Mouse (Mus musculus): ENCODE data around the gene Fastk.

Fastk gene

GRCm38 (mm10) chr5:24444746-24445427 lies at the start of gene Fastk:
TSS of gene Fastk (minus strand) at chr5:24445287.
- DNase-seq = peak; percentile 97 to 98

- DNase-seq = no peak
These were observed 47.6 kb upstream of the Fastk start for GRCm38 (mm10) chr5:24492546-24493285.

DNA sequence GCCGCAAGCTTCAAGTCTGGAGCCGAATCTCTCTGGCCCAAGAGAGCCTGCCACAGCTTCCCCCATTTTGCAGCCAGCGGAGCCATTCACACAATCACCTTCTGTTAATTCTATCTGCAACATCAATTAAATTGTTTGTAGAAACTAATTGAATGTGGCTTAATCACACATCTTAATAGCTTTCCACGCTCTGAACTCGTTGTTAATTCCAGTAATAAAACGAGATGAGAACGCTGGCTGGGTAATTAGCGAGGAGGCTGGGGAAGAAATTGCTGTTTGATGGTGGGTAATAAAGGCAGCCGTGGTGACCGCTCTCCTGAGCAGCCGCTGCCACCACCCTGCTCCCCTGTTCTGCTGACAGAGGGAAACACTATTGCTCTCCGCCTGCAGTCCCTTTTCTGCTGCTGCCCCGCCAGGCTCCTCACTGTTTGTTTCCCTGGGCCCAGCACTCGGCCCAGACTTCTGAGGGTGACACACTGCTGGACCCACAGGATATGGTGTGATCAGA lies 45.4 kb upstream of the Fastk start:
- no peak for DNase-seq

- no peak for DNase-seq
These were observed 41.7 kb upstream of the Fastk start for GRCm38 (mm10) chr5:24486738-24487137.

- DNase-seq = peak; percentile 94 to 95
These were observed 41.0 kb upstream of the Fastk start for GRCm38 (mm10) chr5:24486097-24486496.

GRCm38 (mm10) chr5:24484963-24485362 lies 39.9 kb upstream of the Fastk start:
- peak in 1 of 2 experiments; percentile 42 for DNase-seq

GRCm38 (mm10) chr5:24483326-24483725 lies 38.2 kb upstream of the Fastk start:
- peak; percentile 76 to 85 for DNase-seq

GRCm38 (mm10) chr5:24482247-24483079 lies 37.4 kb upstream of the Fastk start:
- peak; percentile 60 to 80 for DNase-seq

DNA sequence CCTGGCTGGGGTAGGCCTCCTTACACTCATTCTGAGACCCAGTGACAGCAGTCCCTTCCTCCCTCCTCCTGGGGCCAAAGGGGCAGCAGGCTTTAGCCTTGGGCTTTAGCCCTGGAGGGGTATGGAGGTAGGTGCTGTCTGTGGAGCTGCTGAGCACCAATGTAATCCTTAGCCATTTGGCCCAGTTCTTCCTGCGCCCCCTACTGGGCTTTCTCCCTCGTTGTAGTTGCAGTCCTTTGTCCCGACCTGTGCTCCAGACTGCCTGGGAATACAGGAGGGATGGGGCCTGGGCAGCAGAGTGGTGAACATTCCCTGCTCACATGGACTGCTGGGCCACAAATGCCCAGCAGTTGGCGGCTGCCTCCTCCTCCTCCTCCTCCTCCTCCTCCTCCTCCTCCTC lies 36.6 kb upstream of the Fastk start:
- DNase-seq = peak; percentile 86 to 91

- no peak for DNase-seq
These were observed 32.8 kb upstream of the Fastk start for GRCm38 (mm10) chr5:24477909-24478308.

DNA sequence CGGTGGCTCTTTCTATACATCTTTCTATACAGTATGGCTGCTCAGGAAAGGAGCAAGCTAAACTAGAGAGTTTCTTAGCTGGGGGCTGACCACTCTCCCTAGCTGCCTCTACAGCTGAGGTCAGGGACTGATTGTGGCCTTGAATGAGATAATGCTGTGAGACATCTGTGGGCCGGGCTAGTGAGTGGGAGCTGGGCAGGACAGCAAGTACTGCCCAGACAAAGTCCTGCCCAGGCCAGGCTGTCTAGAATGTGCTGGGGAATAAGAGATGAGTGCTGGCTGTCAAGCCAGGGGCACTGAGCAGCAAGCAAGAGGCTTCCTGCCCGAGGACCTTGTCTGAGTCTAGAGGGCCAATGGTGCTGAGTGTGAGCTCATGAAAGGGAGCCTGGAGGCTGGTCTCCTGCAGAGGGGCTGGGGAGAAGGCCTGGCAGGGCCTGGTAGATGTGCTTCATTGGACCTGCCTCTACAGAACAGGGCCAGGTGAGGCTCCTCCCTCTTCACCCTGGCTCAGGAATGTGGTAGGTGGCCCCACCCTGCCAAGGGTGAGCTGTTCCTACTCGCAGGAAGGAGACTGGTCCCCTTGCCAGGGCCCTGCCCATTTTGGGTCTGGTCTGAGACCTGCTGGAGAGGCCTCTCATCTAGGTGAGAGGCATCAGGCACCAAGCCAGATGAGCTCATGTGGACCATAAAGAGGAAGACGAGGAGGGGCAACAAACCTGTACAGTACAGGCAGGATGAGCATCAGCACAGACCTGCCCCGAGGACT lies 30.6 kb upstream of the Fastk start:
- peak; percentile 50 to 63 for DNase-seq

GRCm38 (mm10) chr5:24474723-24475261 lies 29.7 kb upstream of the Fastk start:
- peak; percentile 69 to 82 for DNase-seq

- DNase-seq = peak; percentile 47 to 69
These were observed 29.1 kb upstream of the Fastk start for GRCm38 (mm10) chr5:24474025-24474722.

- no peak for DNase-seq
These were observed 28.0 kb upstream of the Fastk start for GRCm38 (mm10) chr5:24472884-24473619.

- peak; percentile 87 to 90 for DNase-seq
These were observed 25.5 kb upstream of the Fastk start for GRCm38 (mm10) chr5:24470600-24470999.

DNA sequence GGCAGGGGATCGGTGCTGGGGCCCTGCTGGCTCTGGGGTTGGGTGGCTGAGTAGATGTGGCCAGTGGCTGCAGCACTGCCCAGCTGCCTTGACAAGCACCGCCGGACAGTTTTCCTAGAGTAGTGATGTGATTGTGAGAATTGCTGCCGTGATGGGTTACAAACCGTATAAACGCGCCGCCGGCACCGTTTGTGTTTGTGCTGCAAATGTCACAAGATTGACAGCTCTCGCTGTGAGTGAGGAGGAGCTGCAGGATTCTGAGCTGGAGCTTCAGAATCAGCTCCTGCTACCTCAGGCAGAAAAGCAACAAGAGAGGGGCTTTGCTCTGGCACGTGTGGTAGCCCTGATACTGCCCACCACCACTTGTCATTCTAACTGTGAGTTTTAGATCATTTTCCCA lies 21.7 kb upstream of the Fastk start:
- no peak for DNase-seq

DNA sequence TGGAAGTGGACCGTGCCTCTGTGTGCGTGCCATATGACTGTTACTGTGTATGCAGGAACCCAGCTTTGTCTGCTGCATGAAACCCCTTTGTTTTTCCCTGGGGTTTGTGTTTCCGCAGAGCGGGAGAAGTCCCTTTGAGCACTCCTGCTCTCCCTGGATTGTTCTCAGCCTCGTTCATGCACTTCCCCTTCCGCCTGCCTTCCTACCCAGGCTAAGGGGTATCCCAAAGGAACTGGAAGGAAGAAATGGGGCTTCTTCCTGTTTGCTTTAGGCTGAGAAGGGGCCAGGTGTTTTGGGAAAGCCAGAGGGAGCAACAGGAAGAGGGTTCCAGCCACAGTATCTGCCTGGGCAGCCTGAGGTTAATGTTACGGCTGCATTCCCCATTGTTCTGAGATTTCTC lies 10.5 kb upstream of the Fastk start:
- DNase-seq = no peak

- no peak for DNase-seq
These were observed 10.0 kb upstream of the Fastk start for GRCm38 (mm10) chr5:24455076-24455475.

- DNase-seq = no peak
These were observed 8.9 kb upstream of the Fastk start for GRCm38 (mm10) chr5:24453985-24454303.

DNA sequence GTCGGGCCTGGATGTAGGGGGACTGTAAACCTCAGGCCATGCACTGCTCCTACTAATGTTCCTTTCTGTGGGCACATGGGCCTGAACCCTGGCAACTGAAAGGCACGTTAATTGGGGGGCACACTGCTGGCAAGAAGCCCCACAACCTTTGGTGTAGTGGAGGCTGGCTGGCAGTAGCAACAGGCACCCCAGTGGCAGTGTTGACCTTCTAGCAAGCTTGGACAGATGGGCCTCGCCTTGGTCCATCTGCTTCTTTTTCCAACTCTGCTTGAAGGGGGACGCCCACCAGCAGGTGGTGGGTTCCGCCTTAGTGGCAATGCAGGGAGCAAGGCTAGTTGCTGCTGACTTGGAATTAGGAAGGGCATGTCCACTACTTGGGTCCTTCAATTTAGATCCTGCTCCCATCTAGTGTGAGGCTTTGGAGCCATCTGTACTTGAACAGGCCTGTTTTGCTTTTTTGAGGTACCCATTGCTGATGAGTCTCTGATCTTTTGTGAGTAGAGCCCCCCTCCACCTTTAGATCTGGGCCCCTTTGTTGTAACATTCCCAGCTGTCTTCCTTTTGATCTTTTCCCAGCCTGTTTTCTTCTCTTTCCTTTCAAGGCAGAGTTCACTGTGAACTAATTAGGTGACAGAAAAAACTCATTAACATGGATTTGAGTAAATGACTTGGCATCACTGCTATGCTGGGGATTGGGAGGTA lies 8.3 kb upstream of the Fastk start:
- no peak for DNase-seq
